Mouse (Mus musculus) cerebellum, adult 2 months (tissue): ENCODE results near the gene Ppp1r17.
A peak's percentile ranks its signal among the peaks of the same experiment; 100 is the strongest.

Source experiments
- CTCF ChIP-seq: fragments of 200-500 bp; IDR thresholded peaks from 2 replicates; pipeline ENCODE4 v1.5.1; 2011; ENCODE audit warnings: low read depth, mild to moderate bottlenecking, control low read depth, low read length, moderate library complexity, borderline replicate concordance; ENCODE audit not compliant: insufficient read depth
- POLR2A ChIP-seq: fragments of 200-500 bp; IDR thresholded peaks from 2 replicates; pipeline ENCODE4 v1.6.1; 2011; ENCODE audit warnings: low read length, control low read depth, borderline replicate concordance; ENCODE audit not compliant: insufficient read depth

- TF ChIP-seq CTCF: peak; percentile 6; the same call in 1 of the 2 replicates
- TF ChIP-seq POLR2A: no peak
These were observed 8.2 kb downstream of the Ppp1r17 start for GRCm38 (mm10) chr6:56025533-56025932.
